Mouse (Mus musculus) midbrain, postnatal 0 days (tissue): Measurements from ENCODE around the gene Mn1. TPM values are rescaled to one million over a fixed set of nuclear protein-coding genes. Genes with fewer than 3 reads are reported as not detected.
A peak's percentile ranks its signal among the peaks of the same experiment; 100 is the strongest.

Experiments
- ATAC-seq: fragments of 200-750 bp; cut with Nextera tagmentation; 2 replicates; pipeline ENCODE4 v1.8.0; 2017; ENCODE audit warnings: moderate number of reproducible peaks, mild to moderate bottlenecking, moderate TSS enrichment, moderate library complexity; ENCODE audit not compliant: low FRiP score
- DNase-seq: peaks from one replicate; pipeline ENCODE4 v3.0.0-alpha.2; 2015; ENCODE audit warnings: low spot score
- H3K27ac ChIP-seq: fragments of 300-500 bp; sonication (generic); 2 replicates; pipeline ENCODE4 v1.5.1; 2014; ENCODE audit warnings: low read depth, mild to moderate bottlenecking, low read length, mixed read lengths
- H3K27me3 ChIP-seq: fragments of 300-500 bp; sonication (generic); 2 replicates; pipeline ENCODE4 v1.6.1; 2014; ENCODE audit warnings: low read length, control low read depth, mixed read lengths; ENCODE audit not compliant: insufficient read depth
- H3K36me3 ChIP-seq: fragments of 300-500 bp; sonication (generic); 2 replicates; pipeline ENCODE4 v1.6.1; 2014; ENCODE audit warnings: low read length, control low read depth, mixed read lengths; ENCODE audit not compliant: insufficient read depth
- H3K4me1 ChIP-seq: fragments of 300-500 bp; sonication (generic); 2 replicates; pipeline ENCODE4 v1.6.1; 2014; ENCODE audit warnings: mild to moderate bottlenecking, control low read depth, antibody characterized with exemption, low read length, mixed read lengths; ENCODE audit not compliant: insufficient read depth
- H3K4me2 ChIP-seq: fragments of 300-500 bp; sonication (generic); 2 replicates; pipeline ENCODE4 v1.6.1; 2014; ENCODE audit warnings: low read depth, mild to moderate bottlenecking, low read length, mixed read lengths; ENCODE audit not compliant: poor library complexity, severe bottlenecking
- H3K4me3 ChIP-seq: fragments of 300-500 bp; sonication (generic); 2 replicates; pipeline ENCODE4 v1.5.1; 2014; ENCODE audit warnings: low read depth, mild to moderate bottlenecking, low read length, moderate library complexity
- H3K9ac ChIP-seq: fragments of 300-500 bp; sonication (generic); replicated peaks from 2 replicates; pipeline ENCODE4 v1.6.1; 2014; ENCODE audit warnings: mild to moderate bottlenecking, low read length, moderate library complexity, mixed read lengths; ENCODE audit not compliant: poor library complexity, severe bottlenecking
- H3K9me3 ChIP-seq: fragments of 300-500 bp; sonication (generic); 2 replicates; pipeline ENCODE4 v1.6.1; 2016; ENCODE audit warnings: low read length, control low read depth
- CTCF ChIP-seq: IDR thresholded peaks from 2 replicates; pipeline ENCODE4 v1.5.1; 2016; ENCODE audit warnings: antibody characterized with exemption, mild to moderate bottlenecking
- WGBS: fragments of 180-500 bp; shearing (Covaris S2); extraction: QIAGEN DNeasy Blood & Tissue Kit; methylation state at CpG from one replicate; pipeline ENCODE4 v1.1.7; 2014; 5-methylcytosine and 5-hydroxymethylcytosine counted together
- polyA plus RNA-seq: library from polyadenylated mRNA; unstranded; fragments of >200 nt; fragmentation: Nextera tagmentation; extraction: Ambion mirVana; gene quantifications from 2 replicates; pipeline ENCODE4 v1.2.1, GENCODE M21; 2015
- total RNA-seq: library from RNA; depleted of rRNA; stranded (reverse); fragments of >200 nt; gene quantifications from 2 replicates; pipeline ENCODE4 v1.2.3, GENCODE M21; 2014

Mn1 gene
- total and polyA plus RNA-seq, 2 experiments from 2014 or later = 49.6 to 139 TPM

- Histone ChIP-seq H3K4me3 (no peak overlapping the region), H3K4me1 (peaks cover 17% of the 10 kb centered on the region), H3K9me3 (no peaks in the 10 kb centered on the region), H3K36me3 (no peaks in the 10 kb centered on the region), H3K27ac (no peak overlapping the region), H3K4me2 (peak overlapping the region; percentile 41), H3K27me3 (no peaks in the 10 kb centered on the region), H3K9ac (peak overlapping the region; percentile 13; the same call in 1 of the 2 replicates)
- WGBS = 11% methylated on average over 15 of the region's 15 CpGs
- ATAC-seq (no peak), DNase-seq (peak; percentile 53)
- no peak for TF ChIP-seq CTCF
Measured at GRCm38 (mm10) chr5:111394198-111395053, 22.7 kb upstream of the Mn1 start.

DNA sequence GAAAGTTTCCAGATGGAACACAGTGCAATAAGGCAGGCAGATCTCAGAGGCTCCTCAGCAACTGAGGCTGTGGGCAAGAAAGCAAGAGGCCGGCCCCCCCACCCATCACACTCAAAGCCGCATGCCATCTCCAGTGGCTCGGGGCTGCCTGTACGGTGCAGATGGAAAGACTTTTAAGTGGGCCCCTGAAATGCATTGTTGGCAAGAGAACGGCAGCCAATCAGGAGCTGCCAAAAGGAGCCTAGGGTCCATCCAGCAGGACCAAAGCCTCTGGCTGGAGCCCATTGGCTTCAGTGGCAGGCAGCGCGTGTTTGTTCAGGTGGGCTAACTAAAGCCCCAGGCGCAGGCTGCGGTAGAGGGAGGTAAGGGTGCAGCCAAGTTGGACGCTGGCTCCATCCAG is 21.4 kb upstream of the Mn1 start:
- WGBS = 61% methylated on average over 10 of the region's 10 CpGs
- ATAC-seq (no peak), DNase-seq (no peak)
- Histone ChIP-seq H3K9me3 (no peaks in the 10 kb centered on the region), H3K4me3 (no peak overlapping the region), H3K36me3 (no peaks in the 10 kb centered on the region), H3K4me1 (peaks cover 17% of the 10 kb centered on the region), H3K9ac (no peak overlapping the region), H3K27me3 (no peaks in the 10 kb centered on the region), H3K27ac (no peak overlapping the region), H3K4me2 (no peak overlapping the region)
- TF ChIP-seq CTCF = no peak

DNA sequence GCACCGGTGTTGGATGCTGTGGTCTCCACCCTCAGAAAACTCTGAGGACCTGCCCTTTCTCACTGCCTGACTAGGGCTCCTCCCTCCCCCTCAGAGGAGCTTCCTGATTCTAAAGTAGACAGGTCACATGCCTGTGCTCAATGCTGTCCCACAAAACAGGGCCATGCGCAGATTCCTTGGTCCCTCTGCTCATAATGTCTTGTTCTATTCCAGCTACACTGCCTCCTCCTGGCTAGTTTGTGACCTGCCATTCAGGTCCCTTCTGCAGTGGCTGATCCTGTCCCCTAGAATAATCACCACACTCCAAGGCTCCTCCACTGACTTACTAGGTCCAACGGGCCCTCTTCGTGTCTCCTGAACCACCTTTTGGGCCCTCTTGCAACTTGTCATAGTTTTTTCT is 21.0 kb upstream of the Mn1 start:
- Histone ChIP-seq H3K27ac (no peak overlapping the region), H3K27me3 (no peaks in the 10 kb centered on the region), H3K9ac (no peak overlapping the region), H3K4me3 (no peak overlapping the region), H3K9me3 (no peaks in the 10 kb centered on the region), H3K4me1 (peaks cover 17% of the 10 kb centered on the region), H3K36me3 (no peaks in the 10 kb centered on the region), H3K4me2 (no peak overlapping the region)
- ATAC-seq (no peak), DNase-seq (no peak)
- peak; percentile 30; the same call in 1 of the 2 replicates for TF ChIP-seq CTCF
- WGBS = 85% methylated on average over 4 of the region's 4 CpGs

DNA sequence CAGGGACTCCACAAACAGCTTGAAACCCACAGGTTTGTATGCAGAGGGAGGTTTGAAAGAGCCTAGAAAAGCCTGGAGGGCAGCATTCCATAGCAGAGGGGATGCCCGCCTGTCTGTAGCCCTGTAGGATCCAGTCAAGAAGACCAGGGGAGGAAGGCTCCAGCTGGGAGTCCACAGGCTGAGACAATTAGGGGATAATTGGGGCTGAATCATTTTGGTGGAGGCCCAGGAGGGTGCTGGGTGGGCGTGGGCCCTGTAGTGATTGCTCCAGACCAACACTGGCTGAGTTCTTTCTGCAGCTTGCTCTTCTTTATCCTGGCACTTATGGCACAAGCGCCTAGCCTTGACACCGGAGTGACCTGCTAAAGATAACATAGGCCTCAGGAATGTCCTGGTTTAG is 18.7 kb upstream of the Mn1 start:
- ATAC-seq (no peak), DNase-seq (no peak)
- no peaks in the 10 kb centered on the region for H3K36me3 ChIP-seq
- no peaks in the 10 kb centered on the region for H3K27me3 ChIP-seq
- no peaks in the 10 kb centered on the region for H3K9me3 ChIP-seq
- peaks cover 10% of the 10 kb centered on the region for H3K4me1 ChIP-seq
- 64% methylated on average over 4 of the region's 4 CpGs for WGBS
- no peak for TF ChIP-seq CTCF
- no peak overlapping the region for H3K27ac ChIP-seq
- no peak overlapping the region for H3K4me2 ChIP-seq
- no peak overlapping the region for H3K4me3 ChIP-seq
- H3K9ac ChIP-seq = no peak overlapping the region

GRCm38 (mm10) chr5:111399271-111399670 is 17.9 kb upstream of the Mn1 start:
- no peak for TF ChIP-seq CTCF
- Histone ChIP-seq H3K4me3 (no peak overlapping the region), H3K9me3 (no peaks in the 10 kb centered on the region), H3K4me1 (peaks cover 9% of the 10 kb centered on the region), H3K36me3 (no peaks in the 10 kb centered on the region), H3K27ac (no peak overlapping the region), H3K27me3 (no peaks in the 10 kb centered on the region), H3K9ac (no peak overlapping the region), H3K4me2 (no peak overlapping the region)
- no peak for DNase-seq
- no peak for ATAC-seq
- 84% methylated on average over 4 of the region's 4 CpGs for WGBS

GRCm38 (mm10) chr5:111401879-111402650 is 15.1 kb upstream of the Mn1 start:
- Histone ChIP-seq H3K27ac (no peak overlapping the region), H3K27me3 (no peaks in the 10 kb centered on the region), H3K4me3 (no peak overlapping the region), H3K36me3 (no peaks in the 10 kb centered on the region), H3K9ac (no peak overlapping the region), H3K4me2 (no peak overlapping the region), H3K9me3 (no peaks in the 10 kb centered on the region), H3K4me1 (no peaks in the 10 kb centered on the region)
- ATAC-seq (no peak), DNase-seq (no peak)
- no peak for TF ChIP-seq CTCF
- 68% methylated on average over 19 of the region's 19 CpGs for WGBS
